Mouse (Mus musculus) liver, embryonic 14.5 days (tissue): ENCODE data around the gene Rer1. TPM values are rescaled to one million over a fixed set of nuclear protein-coding genes. Genes with fewer than 3 reads are reported as not detected.

ENCODE experiments used
- ATAC-seq: fragments of 200-750 bp; cut with Nextera tagmentation; 2 replicates; pipeline ENCODE4 v1.8.0; 2017; ENCODE audit warnings: moderate number of reproducible peaks, mild to moderate bottlenecking, moderate library complexity; ENCODE audit not compliant: insufficient read depth
- DNase-seq, 3 experiments: peaks; one replicate each; pipeline ENCODE4 v3.0.0-alpha.2; 2012 to 2013; ENCODE audit warnings: low read depth in 3 of 3, low spot score in 3 of 3
- H3K27ac ChIP-seq: fragments of 300-500 bp; sonication (generic); 2 replicates; pipeline ENCODE4 v1.5.1; 2014; ENCODE audit warnings: moderate library complexity, mild to moderate bottlenecking, control low read depth, inconsistent platforms
- H3K27me3 ChIP-seq: fragments of 300-500 bp; sonication (generic); 2 replicates; pipeline ENCODE4 v1.6.1; 2014; ENCODE audit warnings: mild to moderate bottlenecking, low read length, moderate library complexity; ENCODE audit not compliant: control insufficient read depth, insufficient read depth
- H3K36me3 ChIP-seq: fragments of 300-500 bp; sonication (generic); replicated peaks from 2 replicates; pipeline ENCODE4 v1.6.1; 2014; ENCODE audit warnings: low read depth; ENCODE audit not compliant: control insufficient read depth, insufficient read depth
- H3K4me1 ChIP-seq, 2 experiments: fragments of 200-500 bp in 1 of 2; fragments of 300-500 bp in 1 of 2; sonication (generic) in 1 of 2; replicated peaks; 2 replicates each; pipeline ENCODE4 v1.6.1; 2012 to 2014; ENCODE audit warnings: antibody characterized with exemption in 1 of 2, inconsistent platforms in 1 of 2, low read length in 1 of 2; ENCODE audit not compliant: control insufficient read depth in 2 of 2, insufficient read depth in 2 of 2
- H3K4me2 ChIP-seq: fragments of 300-500 bp; sonication (generic); 2 replicates; pipeline ENCODE4 v1.6.1; 2014; ENCODE audit warnings: low read depth, mild to moderate bottlenecking, control low read depth, moderate library complexity
- H3K4me3 ChIP-seq, 2 experiments: fragments of 200-500 bp in 1 of 2; fragments of 300-500 bp in 1 of 2; sonication (generic) in 1 of 2; 2 replicates each; pipeline ENCODE4 v1.5.1; 2012 to 2014; ENCODE audit warnings: low read depth in 2 of 2, low read length in 2 of 2, mild to moderate bottlenecking in 2 of 2, control low read depth in 1 of 2, inconsistent platforms in 1 of 2, moderate library complexity in 1 of 2; ENCODE audit not compliant: insufficient read depth in 1 of 2
- H3K9ac ChIP-seq: fragments of 300-500 bp; sonication (generic); replicated peaks from 2 replicates; pipeline ENCODE4 v1.6.1; 2014; ENCODE audit warnings: mild to moderate bottlenecking, control low read depth, moderate library complexity
- H3K9me3 ChIP-seq: fragments of 300-500 bp; sonication (generic); 2 replicates; pipeline ENCODE4 v1.6.1; 2016; ENCODE audit warnings: low read length, mixed read lengths; ENCODE audit not compliant: control insufficient read depth
- CTCF ChIP-seq: IDR thresholded peaks from 2 replicates; pipeline ENCODE4 v1.5.1; 2016; ENCODE audit warnings: antibody characterized with exemption, low read depth, control low read depth
- EP300 ChIP-seq: IDR thresholded peaks from 2 replicates; pipeline ENCODE4 v1.6.1; 2016; ENCODE audit warnings: antibody characterized with exemption, low read depth
- WGBS: fragments of 180-500 bp; shearing (Covaris S2); extraction: QIAGEN DNeasy Blood & Tissue Kit; methylation state at CpG from one replicate; pipeline ENCODE4 v1.1.7; 2014; ENCODE audit not compliant: insufficient replicate concordance; 5-methylcytosine and 5-hydroxymethylcytosine counted together
- polyA plus RNA-seq, 2 experiments: library from polyadenylated mRNA; depleted of rRNA in 1 of 2; stranded (reverse) in 1 of 2; unstranded in 1 of 2; fragments of >200 nt; fragmentation: Nextera tagmentation in 1 of 2; extraction: Ambion mirVana in 1 of 2; gene quantifications; 2 replicates each; pipeline versions ENCODE4 v1.2.1 to v1.2.3; 2012 to 2014

Gene Rer1
- polyA plus RNA-seq, 2 experiments: 50.8 to 97.7 TPM

- DNase-seq: no peak
- H3K9me3 ChIP-seq: no peaks in the 10 kb centered on the region
- peaks cover 5% of the 10 kb centered on the region for H3K27me3 ChIP-seq
- 32% methylated on average over 7 of the region's 7 CpGs for WGBS
- no peaks in the 10 kb centered on the region for H3K36me3 ChIP-seq
- H3K4me2 ChIP-seq: no peak overlapping the region
- no peak overlapping the region for H3K27ac ChIP-seq
- no peak overlapping the region for H3K9ac ChIP-seq
- TF ChIP-seq EP300: no peak
- no peak for TF ChIP-seq CTCF
- no peaks in the 10 kb centered on the region for H3K4me1 ChIP-seq
- no peak overlapping the region for H3K4me3 ChIP-seq
- no peak for ATAC-seq
Measured at GRCm38 (mm10) chr4:155034202-155034601, 52.0 kb downstream of the Rer1 start.

DNA sequence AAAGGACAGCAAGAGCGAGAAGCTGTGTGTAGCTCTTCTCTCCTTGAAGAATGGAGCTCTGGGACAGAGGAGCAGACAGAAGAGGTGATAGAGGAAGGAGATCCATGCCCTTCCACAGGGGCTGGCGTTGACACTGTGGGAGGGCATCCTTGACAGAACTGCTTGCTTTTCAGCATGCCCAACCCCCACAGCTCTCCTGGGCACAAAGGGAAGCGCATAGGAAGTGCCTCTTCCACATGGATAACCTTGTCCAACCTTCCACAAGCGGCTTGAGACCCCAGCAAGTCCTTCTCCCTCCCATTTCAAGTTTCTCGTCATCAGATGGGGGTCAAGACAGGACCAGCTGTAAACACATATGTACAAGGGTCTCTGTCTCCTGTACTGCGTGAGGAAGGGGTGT lies 53.1 kb downstream of the Rer1 start:
- TF ChIP-seq CTCF: no peak
- TF ChIP-seq EP300: no peak
- no peak overlapping the region for H3K9ac ChIP-seq
- H3K27me3 ChIP-seq: peaks cover 5% of the 10 kb centered on the region
- DNase-seq (no peak), ATAC-seq (no peak)
- WGBS: 19% methylated on average over 6 of the region's 6 CpGs
- H3K9me3 ChIP-seq: no peaks in the 10 kb centered on the region
- no peak overlapping the region for H3K4me2 ChIP-seq
- H3K4me1 ChIP-seq: no peaks in the 10 kb centered on the region
- no peaks in the 10 kb centered on the region for H3K36me3 ChIP-seq
- H3K4me3 ChIP-seq: no peak overlapping the region
- H3K27ac ChIP-seq: no peak overlapping the region

- Histone ChIP-seq H3K4me1 (no peaks in the 10 kb centered on the region), H3K36me3 (no peaks in the 10 kb centered on the region), H3K9ac (no peak overlapping the region), H3K27ac (no peak overlapping the region), H3K4me3 (no peak overlapping the region), H3K4me2 (no peak overlapping the region), H3K27me3 (no peaks in the 10 kb centered on the region), H3K9me3 (no peaks in the 10 kb centered on the region)
- DNase-seq (no peak), ATAC-seq (no peak)
- 71% methylated on average over 11 of the region's 11 CpGs for WGBS
- TF ChIP-seq CTCF (no peak), EP300 (no peak)
Measured at GRCm38 (mm10) chr4:155024170-155025010, 61.8 kb downstream of the Rer1 start.

Other genes with a start within 250 kb of the Rer1 start
- not detected in 2 replicates for gene Ttc34, start 248.9 kb downstream of the Rer1 start, polyA plus RNA-seq (2012; rRNA removed)
- 0.08 TPM in 1 of 2 replicates, not detected in the other for gene Ttc34, start 248.9 kb downstream of the Rer1 start, polyA plus RNA-seq (2014; fragmentation: Nextera tagmentation; extraction: Ambion mirVana)
- 2.1 and 2.4 TPM in 2 replicates for gene Mmel1, start 216.8 kb downstream of the Rer1 start, polyA plus RNA-seq (2012; rRNA removed)
- 2.7 and 2.9 TPM in 2 replicates for gene Mmel1, start 216.8 kb downstream of the Rer1 start, polyA plus RNA-seq (2014; fragmentation: Nextera tagmentation; extraction: Ambion mirVana)
- 4.0 and 5.8 TPM in 2 replicates for gene Fam213b, start 187.2 kb downstream of the Rer1 start, polyA plus RNA-seq (2012; rRNA removed)
- 9.3 and 9.8 TPM in 2 replicates for gene Fam213b, start 187.2 kb downstream of the Rer1 start, polyA plus RNA-seq (2014; fragmentation: Nextera tagmentation; extraction: Ambion mirVana)
- 122 and 308 TPM in 2 replicates for gene Tnfrsf14, start 157.8 kb downstream of the Rer1 start, polyA plus RNA-seq (2012; rRNA removed)
- 37.0 and 38.7 TPM in 2 replicates for gene Tnfrsf14, start 157.8 kb downstream of the Rer1 start, polyA plus RNA-seq (2014; fragmentation: Nextera tagmentation; extraction: Ambion mirVana)
- gene Hes5, start 125.5 kb downstream of the Rer1 start, polyA plus RNA-seq (2012; rRNA removed): 0.04 and 0.16 TPM in 2 replicates
- not detected in 2 replicates for gene Hes5, start 125.5 kb downstream of the Rer1 start, polyA plus RNA-seq (2014; fragmentation: Nextera tagmentation; extraction: Ambion mirVana)
- 27.9 and 32.5 TPM in 2 replicates for gene Pank4, start 122.3 kb downstream of the Rer1 start, polyA plus RNA-seq (2012; rRNA removed)
- gene Pank4, start 122.3 kb downstream of the Rer1 start, polyA plus RNA-seq (2014; fragmentation: Nextera tagmentation; extraction: Ambion mirVana): 19.5 and 21.6 TPM in 2 replicates
- gene Plch2, start 29.6 kb downstream of the Rer1 start, polyA plus RNA-seq (2012; rRNA removed): 0.09 and 0.12 TPM in 2 replicates
- gene Plch2, start 29.6 kb downstream of the Rer1 start, polyA plus RNA-seq (2014; fragmentation: Nextera tagmentation; extraction: Ambion mirVana): 0.04 TPM in 1 of 2 replicates, not detected in the other
- gene Pex10, start 19.4 kb downstream of the Rer1 start, polyA plus RNA-seq (2012; rRNA removed): 6.8 and 7.1 TPM in 2 replicates
- gene Pex10, start 19.4 kb downstream of the Rer1 start, polyA plus RNA-seq (2014; fragmentation: Nextera tagmentation; extraction: Ambion mirVana): 1.7 and 2.6 TPM in 2 replicates
- gene Morn1, start 195 bp upstream of the Rer1 start, polyA plus RNA-seq (2012; rRNA removed): 1.0 and 1.1 TPM in 2 replicates
- gene Morn1, start 195 bp upstream of the Rer1 start, polyA plus RNA-seq (2014; fragmentation: Nextera tagmentation; extraction: Ambion mirVana): 0.85 and 1.2 TPM in 2 replicates
- 4.3 and 4.5 TPM in 2 replicates for gene Ski, start 136.2 kb upstream of the Rer1 start, polyA plus RNA-seq (2012; rRNA removed)
- 2.4 and 2.8 TPM in 2 replicates for gene Ski, start 136.2 kb upstream of the Rer1 start, polyA plus RNA-seq (2014; fragmentation: Nextera tagmentation; extraction: Ambion mirVana)
- gene Faap20, start 163.4 kb upstream of the Rer1 start, polyA plus RNA-seq (2012; rRNA removed): 12.2 and 12.8 TPM in 2 replicates
- gene Faap20, start 163.4 kb upstream of the Rer1 start, polyA plus RNA-seq (2014; fragmentation: Nextera tagmentation; extraction: Ambion mirVana): 14.8 and 20.5 TPM in 2 replicates